Mouse (Mus musculus): ENCODE results near the gene Oaz1. TPM values are rescaled to one million over a fixed set of nuclear protein-coding genes. Genes with fewer than 3 reads are reported as not detected.

Gene Oaz1
- 1,045 and 1,074 TPM in 2 replicates for polyA plus RNA-seq (2012; rRNA removed)

DNA sequence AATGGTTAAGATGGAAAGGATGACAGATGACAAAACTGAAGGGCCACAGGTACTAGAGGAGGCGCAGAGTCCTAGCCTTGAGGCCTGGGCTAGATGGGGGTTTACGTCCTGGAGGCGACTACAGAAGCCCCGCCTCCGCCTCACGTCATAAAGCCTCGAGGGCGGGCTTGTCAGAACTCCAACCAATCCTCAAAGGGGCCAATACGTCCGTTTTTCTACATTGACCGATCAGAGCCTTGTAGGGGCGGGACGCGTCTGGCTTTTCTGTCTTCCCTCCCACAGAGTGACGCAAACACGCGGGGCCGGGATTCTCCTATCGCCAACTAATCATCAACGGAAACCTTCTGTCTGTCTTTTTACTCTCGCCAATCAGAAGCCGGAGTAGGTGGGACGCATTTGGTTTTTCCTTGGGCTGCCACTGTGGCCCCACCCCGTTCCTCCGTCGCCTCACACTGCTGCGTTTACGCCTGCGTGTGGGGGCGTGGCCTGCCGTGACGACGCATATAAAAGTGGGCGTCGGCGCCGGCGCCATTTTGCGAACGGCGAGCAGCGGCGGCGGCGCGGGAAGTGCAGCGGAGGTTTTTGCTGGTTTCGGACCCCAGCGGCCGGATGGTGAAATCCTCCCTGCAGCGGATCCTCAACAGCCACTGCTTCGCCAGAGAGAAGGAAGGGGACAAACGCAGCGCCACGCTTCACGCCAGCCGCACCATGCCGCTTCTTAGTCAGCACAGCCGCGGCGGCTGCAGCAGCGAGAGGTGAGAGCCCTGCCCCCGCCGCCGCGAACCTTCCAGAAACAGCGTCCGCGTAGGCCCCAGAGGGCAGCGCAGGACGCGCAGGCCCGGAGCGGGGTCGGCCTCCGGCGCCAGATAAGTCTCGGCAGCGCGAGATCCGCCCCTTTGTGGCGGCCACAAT is at the start of gene Oaz1:
Gene Oaz1 (plus strand): TSS at position 506 of the 912 bp plus-strand sequence.
- peak; percentile 100 for DNase-seq
- peak within 1 kb of the TSS; percentile 80 for H3K4me3 ChIP-seq (ENCODE audit: insufficient read depth, low read depth, low read length)
- under 1% methylated on average over 82 of the region's 82 CpGs for WGBS
- TF ChIP-seq POLR2A (IDR thresholded peaks at IDR 0.05; ENCODE audit: low read depth, low read length) = peak; percentile 69
- no peak for TF ChIP-seq CTCF (conservative IDR thresholded peaks at IDR 0.05; ENCODE audit: insufficient read depth, insufficient read length, low read depth, low read length)
- no peaks in the 10 kb centered on the region for H3K36me3 ChIP-seq (ENCODE audit: control insufficient read depth, insufficient read depth, low read length)
- peak within 1 kb of the TSS; percentile 92 for H3K27ac ChIP-seq (ENCODE audit: insufficient read depth, low read depth, low read length)
- no peaks in the 10 kb centered on the region for H3K27me3 ChIP-seq (replicated peaks; ENCODE audit: control insufficient read depth, insufficient read depth, low read length)
- peaks cover 26% of the 10 kb centered on the region for H3K4me1 ChIP-seq (ENCODE audit: control insufficient read depth, insufficient read depth, low read length)

DNA sequence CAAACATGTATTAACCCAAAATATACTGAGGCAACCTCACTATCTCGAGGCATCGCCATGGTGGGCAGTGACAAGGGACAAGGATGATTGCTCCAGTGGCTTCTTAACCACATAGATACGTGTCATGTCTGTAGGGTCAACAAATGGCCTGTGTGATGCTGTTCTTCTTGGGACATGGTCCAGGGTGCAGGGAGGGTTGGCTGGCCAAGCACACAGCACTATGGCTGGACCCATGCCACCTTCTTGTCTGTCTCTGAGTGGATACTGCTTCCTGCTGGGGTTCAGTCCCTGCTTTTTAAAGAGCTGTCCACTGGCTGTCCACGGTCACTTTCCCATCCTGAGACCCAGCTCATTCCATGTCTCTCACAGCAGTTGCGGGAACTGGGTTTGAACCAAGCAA is 49.3 kb upstream of the Oaz1 start:
- 86% methylated on average over 5 of the region's 5 CpGs for WGBS
- no peak for DNase-seq
- H3K4me1 ChIP-seq (ENCODE audit: control insufficient read depth, insufficient read depth, low read length) = peaks cover 4% of the 10 kb centered on the region; the same call in 1 of the 2 replicates
- no peaks in the 10 kb centered on the region for H3K27me3 ChIP-seq (replicated peaks; ENCODE audit: control insufficient read depth, insufficient read depth, low read length)
- no peak overlapping the region for H3K27ac ChIP-seq (ENCODE audit: insufficient read depth, low read depth, low read length)
- no peaks in the 10 kb centered on the region for H3K36me3 ChIP-seq (ENCODE audit: control insufficient read depth, insufficient read depth, low read length)
- TF ChIP-seq POLR2A (IDR thresholded peaks at IDR 0.05; ENCODE audit: low read depth, low read length) (no peak), CTCF (conservative IDR thresholded peaks at IDR 0.05; ENCODE audit: insufficient read depth, insufficient read length, low read depth, low read length) (no peak)
- H3K4me3 ChIP-seq (ENCODE audit: insufficient read depth, low read depth, low read length) = no peak overlapping the region

DNA sequence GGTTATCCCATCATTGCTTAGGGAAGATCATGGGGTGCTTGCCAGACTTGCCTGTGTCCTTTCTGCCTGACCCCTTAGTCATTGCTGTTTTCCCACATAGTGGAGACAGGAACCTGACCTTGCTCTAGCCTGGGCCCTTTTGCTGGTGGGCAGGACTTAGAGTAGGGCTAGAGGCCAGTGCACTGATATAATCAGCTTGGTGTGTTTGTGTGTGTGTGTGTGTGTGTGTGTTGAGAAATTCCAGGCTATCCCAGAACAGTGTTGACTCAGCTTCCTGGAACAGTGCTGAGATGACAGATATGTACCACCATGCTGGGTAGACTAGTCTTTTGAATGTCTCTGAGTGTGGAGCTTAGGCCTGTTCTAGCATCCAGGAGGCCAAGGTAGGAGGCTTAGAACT is 46.9 kb upstream of the Oaz1 start:
- H3K4me3 ChIP-seq (ENCODE audit: insufficient read depth, low read depth, low read length) = no peak overlapping the region
- no peaks in the 10 kb centered on the region for H3K4me1 ChIP-seq (ENCODE audit: control insufficient read depth, insufficient read depth, low read length)
- H3K27me3 ChIP-seq (replicated peaks; ENCODE audit: control insufficient read depth, insufficient read depth, low read length) = no peaks in the 10 kb centered on the region
- no peaks in the 10 kb centered on the region for H3K36me3 ChIP-seq (ENCODE audit: control insufficient read depth, insufficient read depth, low read length)
- no peak for DNase-seq
- TF ChIP-seq CTCF (conservative IDR thresholded peaks at IDR 0.05; ENCODE audit: insufficient read depth, insufficient read length, low read depth, low read length) (no peak), POLR2A (IDR thresholded peaks at IDR 0.05; ENCODE audit: low read depth, low read length) (no peak)
- no peak overlapping the region for H3K27ac ChIP-seq (ENCODE audit: insufficient read depth, low read depth, low read length)

DNA sequence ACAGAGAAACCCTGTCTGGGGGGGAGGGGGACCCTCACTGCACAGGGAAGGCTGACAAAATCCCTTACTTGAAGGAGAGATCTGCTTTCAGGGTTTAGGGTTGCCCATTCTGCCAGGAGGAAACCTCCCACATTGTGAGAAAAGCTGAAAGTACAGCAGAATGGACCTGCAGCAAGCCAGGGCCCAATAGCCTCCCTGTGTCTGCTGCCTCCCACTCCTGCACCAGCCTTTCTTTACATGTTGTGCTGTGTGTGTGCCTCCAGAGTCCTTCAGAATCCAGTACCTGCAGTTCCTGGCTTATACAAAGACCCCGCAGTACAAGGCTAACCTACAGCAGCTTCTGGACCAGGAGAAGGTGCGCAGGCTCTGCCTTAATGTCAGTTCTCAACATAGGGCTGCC is 42.2 kb upstream of the Oaz1 start:
- no peaks in the 10 kb centered on the region; the same call in none of the 2 replicates for H3K36me3 ChIP-seq (ENCODE audit: control insufficient read depth, insufficient read depth, low read length)
- no peak for TF ChIP-seq CTCF (conservative IDR thresholded peaks at IDR 0.05; ENCODE audit: insufficient read depth, insufficient read length, low read depth, low read length)
- TF ChIP-seq POLR2A (IDR thresholded peaks at IDR 0.05; ENCODE audit: low read depth, low read length) = no peak
- no peaks in the 10 kb centered on the region for H3K27me3 ChIP-seq (replicated peaks; ENCODE audit: control insufficient read depth, insufficient read depth, low read length)
- 98% methylated on average over 2 of the region's 2 CpGs for WGBS
- H3K4me1 ChIP-seq (ENCODE audit: control insufficient read depth, insufficient read depth, low read length) = no peaks in the 10 kb centered on the region
- DNase-seq = no peak
- H3K27ac ChIP-seq (ENCODE audit: insufficient read depth, low read depth, low read length) = no peak overlapping the region
- no peak overlapping the region for H3K4me3 ChIP-seq (ENCODE audit: insufficient read depth, low read depth, low read length)

DNA sequence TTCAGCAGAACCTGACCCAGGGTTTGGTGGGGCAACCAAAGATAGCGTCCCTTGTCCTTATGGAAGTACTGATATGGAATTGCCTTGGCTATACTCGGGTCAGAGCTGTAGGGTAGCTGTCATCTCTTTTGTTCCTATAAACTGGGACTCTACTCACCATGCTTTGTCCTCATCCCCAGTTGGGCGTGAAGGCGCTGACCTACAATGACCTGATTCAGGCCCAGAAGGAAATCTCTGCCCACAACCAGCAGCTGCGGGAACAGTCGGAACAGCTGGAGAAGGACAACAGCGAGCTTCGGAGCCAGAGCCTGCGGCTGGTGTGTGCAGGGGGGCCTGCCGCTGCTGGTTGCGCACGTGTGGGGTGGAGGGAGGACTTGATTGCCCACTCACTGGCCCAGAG is 41.6 kb upstream of the Oaz1 start:
- H3K36me3 ChIP-seq (ENCODE audit: control insufficient read depth, insufficient read depth, low read length) = no peaks in the 10 kb centered on the region; the same call in none of the 2 replicates
- H3K4me1 ChIP-seq (ENCODE audit: control insufficient read depth, insufficient read depth, low read length) = no peaks in the 10 kb centered on the region
- WGBS = 88% methylated on average over 12 of the region's 12 CpGs
- TF ChIP-seq CTCF (conservative IDR thresholded peaks at IDR 0.05; ENCODE audit: insufficient read depth, insufficient read length, low read depth, low read length) = no peak
- no peak for TF ChIP-seq POLR2A (IDR thresholded peaks at IDR 0.05; ENCODE audit: low read depth, low read length)
- H3K27me3 ChIP-seq (replicated peaks; ENCODE audit: control insufficient read depth, insufficient read depth, low read length) = no peaks in the 10 kb centered on the region
- no peak for DNase-seq
- H3K27ac ChIP-seq (ENCODE audit: insufficient read depth, low read depth, low read length) = no peak overlapping the region
- H3K4me3 ChIP-seq (ENCODE audit: insufficient read depth, low read depth, low read length) = no peak overlapping the region

DNA sequence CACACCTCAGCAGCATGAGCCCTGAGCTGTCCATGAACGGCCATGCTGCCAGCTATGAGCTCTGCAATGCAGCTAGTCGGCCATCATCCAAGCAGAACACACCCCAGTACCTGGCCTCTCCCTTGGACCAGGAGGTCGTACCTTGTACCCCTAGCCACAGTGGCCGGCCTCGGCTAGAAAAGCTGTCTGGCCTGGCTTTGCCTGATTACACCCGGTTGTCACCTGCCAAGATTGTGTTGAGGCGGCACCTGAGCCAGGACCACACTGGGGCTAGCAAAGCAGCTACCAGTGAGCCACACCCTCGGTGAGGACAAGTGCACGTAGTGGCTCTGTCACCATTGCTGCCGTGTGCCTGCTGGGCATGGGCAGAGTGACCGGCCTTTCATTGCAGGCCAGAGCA is 40.5 kb upstream of the Oaz1 start:
- Histone ChIP-seq H3K27ac (ENCODE audit: insufficient read depth, low read depth, low read length) (no peak overlapping the region), H3K4me3 (ENCODE audit: insufficient read depth, low read depth, low read length) (no peak overlapping the region)
- WGBS = 90% methylated on average over 11 of the region's 11 CpGs

DNA sequence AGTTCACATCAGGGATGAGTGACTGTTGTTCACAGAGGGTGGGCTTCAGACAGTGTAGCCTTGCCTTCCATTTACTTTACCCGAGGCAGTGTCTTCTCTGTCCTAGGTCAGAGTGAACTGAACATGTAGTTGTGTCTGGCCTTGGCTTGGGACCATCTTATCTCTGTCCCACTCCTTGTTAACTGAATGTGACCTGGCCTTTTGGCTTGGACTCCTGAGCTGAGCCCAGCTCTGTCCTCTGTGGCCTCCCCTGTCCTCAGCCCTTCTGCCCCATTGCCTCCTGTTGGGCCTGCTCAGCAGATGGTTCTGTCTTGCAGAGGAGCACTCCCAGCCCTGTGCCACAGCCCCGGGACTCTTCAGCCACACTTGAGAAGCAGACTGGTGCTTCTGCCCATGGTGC is 38.9 kb upstream of the Oaz1 start:
- Histone ChIP-seq H3K27me3 (replicated peaks; ENCODE audit: control insufficient read depth, insufficient read depth, low read length) (no peaks in the 10 kb centered on the region), H3K4me3 (ENCODE audit: insufficient read depth, low read depth, low read length) (no peak overlapping the region), H3K27ac (ENCODE audit: insufficient read depth, low read depth, low read length) (no peak overlapping the region), H3K4me1 (ENCODE audit: control insufficient read depth, insufficient read depth, low read length) (no peaks in the 10 kb centered on the region), H3K36me3 (ENCODE audit: control insufficient read depth, insufficient read depth, low read length) (no peaks in the 10 kb centered on the region; the same call in none of the 2 replicates)
- WGBS = 79% methylated on average over 2 of the region's 2 CpGs
- TF ChIP-seq POLR2A (IDR thresholded peaks at IDR 0.05; ENCODE audit: low read depth, low read length) (no peak), CTCF (conservative IDR thresholded peaks at IDR 0.05; ENCODE audit: insufficient read depth, insufficient read length, low read depth, low read length) (no peak)
- no peak for DNase-seq

More for the DNA sequence above, 40.5 kb upstream of the Oaz1 start:
- DNase-seq = no peak
- TF ChIP-seq POLR2A (IDR thresholded peaks at IDR 0.05; ENCODE audit: low read depth, low read length) (no peak), CTCF (conservative IDR thresholded peaks at IDR 0.05; ENCODE audit: insufficient read depth, insufficient read length, low read depth, low read length) (no peak)
- Histone ChIP-seq H3K4me1 (ENCODE audit: control insufficient read depth, insufficient read depth, low read length) (no peaks in the 10 kb centered on the region), H3K36me3 (ENCODE audit: control insufficient read depth, insufficient read depth, low read length) (no peaks in the 10 kb centered on the region; the same call in none of the 2 replicates), H3K27me3 (replicated peaks; ENCODE audit: control insufficient read depth, insufficient read depth, low read length) (no peaks in the 10 kb centered on the region)
